Mouse (Mus musculus) bone marrow macrophage, adult 2 months (primary cell): ENCODE measurements at regions not wholly inside any gene's neighbourhood (a gene's known extent, or its start where the extent isn't known, plus 50 kb on each side); places are given as distances from the start of the nearest gene placed in this dataset.

Experiments used
- H3K27ac ChIP-seq: 2 replicates; pipeline ENCODE4 v1.5.1; 2012; ENCODE audit warnings: low read depth, low read length; ENCODE audit not compliant: insufficient read depth
- H3K4me1 ChIP-seq: 2 replicates; pipeline ENCODE4 v1.6.1; 2012; ENCODE audit warnings: low read length; ENCODE audit not compliant: control insufficient read depth, insufficient read depth
- H3K4me3 ChIP-seq: 2 replicates; pipeline ENCODE4 v1.5.1; 2012; ENCODE audit warnings: mild to moderate bottlenecking, low read length, moderate library complexity; ENCODE audit not compliant: insufficient read depth
- CTCF ChIP-seq: IDR thresholded peaks from 2 replicates; pipeline ENCODE4 v1.5.1; 2012; ENCODE audit warnings: low read depth, mild to moderate bottlenecking, low read length, moderate library complexity
- POLR2A ChIP-seq: IDR thresholded peaks from 2 replicates; pipeline ENCODE4 v1.6.1; 2012; ENCODE audit warnings: mild to moderate bottlenecking, low read depth, low read length, borderline replicate concordance

DNA sequence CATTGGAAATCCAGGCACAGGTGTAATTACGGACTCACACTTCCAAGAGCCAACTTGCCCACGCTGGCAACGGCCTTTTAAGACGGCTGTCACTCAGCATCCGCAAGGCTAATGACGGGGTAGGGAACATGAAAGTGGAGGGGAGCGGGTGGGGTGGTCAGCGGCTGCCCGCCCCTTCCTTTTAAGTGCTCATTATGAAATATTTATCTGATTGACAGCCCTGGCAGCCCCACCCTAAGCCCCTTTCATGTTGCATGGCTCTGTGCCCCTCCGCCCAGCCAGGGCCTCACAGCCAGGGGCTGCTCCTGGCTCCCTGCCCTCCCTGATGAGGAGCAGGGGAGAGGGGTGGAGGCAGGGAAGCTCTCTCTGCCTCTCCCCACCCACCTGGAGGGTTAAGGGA is 150.9 kb downstream of the Bmp7 start:
- TF ChIP-seq CTCF (no peak), POLR2A (no peak)
- Histone ChIP-seq H3K27ac (no peak overlapping the region), H3K4me3 (no peak overlapping the region), H3K4me1 (no peaks in the 10 kb centered on the region)

DNA sequence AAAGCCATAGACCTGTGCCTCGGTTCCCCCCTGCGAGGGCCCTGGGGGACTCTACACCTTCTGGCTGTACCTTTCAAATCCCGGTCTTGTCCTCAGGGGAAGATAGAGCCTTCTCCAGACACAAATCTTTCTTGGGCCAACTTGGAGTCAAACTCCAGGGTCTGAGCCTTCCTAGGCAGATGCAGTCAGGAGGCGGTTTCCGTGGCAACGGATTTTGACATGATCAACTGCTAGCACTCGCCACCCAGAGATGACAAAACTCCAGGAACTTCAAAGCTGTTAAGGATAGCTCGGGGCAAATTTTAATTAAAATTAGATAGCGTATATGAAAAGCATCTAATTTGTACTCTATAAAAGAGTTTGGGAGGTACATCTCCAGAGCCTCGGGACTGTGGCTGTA is 147.6 kb downstream of the Bmp7 start:
- Histone ChIP-seq H3K4me1 (no peaks in the 10 kb centered on the region), H3K4me3 (no peak overlapping the region), H3K27ac (no peak overlapping the region)
- TF ChIP-seq CTCF = no peak
- no peak for TF ChIP-seq POLR2A

DNA sequence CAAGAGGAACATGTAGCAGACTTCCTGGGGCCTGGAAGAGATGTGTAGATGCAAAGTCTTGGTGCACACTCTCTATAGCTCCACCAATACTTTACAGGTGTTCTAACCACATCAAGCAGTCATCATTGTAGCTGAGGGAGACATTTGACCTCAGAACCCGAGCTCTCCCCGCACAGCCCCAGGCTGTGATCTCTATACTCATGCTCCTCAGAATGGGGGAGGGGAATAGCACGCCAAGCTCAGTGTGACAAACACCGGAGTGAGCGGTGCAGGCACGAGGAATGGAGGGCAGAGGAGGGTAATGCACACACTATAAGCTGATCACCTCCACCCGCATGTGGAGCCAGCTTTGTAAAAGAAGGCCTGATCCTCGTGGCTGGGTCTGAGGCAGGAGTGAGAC is 146.1 kb downstream of the Bmp7 start:
- Histone ChIP-seq H3K27ac (no peak overlapping the region), H3K4me3 (no peak overlapping the region), H3K4me1 (no peaks in the 10 kb centered on the region)
- TF ChIP-seq POLR2A (no peak), CTCF (no peak)

DNA sequence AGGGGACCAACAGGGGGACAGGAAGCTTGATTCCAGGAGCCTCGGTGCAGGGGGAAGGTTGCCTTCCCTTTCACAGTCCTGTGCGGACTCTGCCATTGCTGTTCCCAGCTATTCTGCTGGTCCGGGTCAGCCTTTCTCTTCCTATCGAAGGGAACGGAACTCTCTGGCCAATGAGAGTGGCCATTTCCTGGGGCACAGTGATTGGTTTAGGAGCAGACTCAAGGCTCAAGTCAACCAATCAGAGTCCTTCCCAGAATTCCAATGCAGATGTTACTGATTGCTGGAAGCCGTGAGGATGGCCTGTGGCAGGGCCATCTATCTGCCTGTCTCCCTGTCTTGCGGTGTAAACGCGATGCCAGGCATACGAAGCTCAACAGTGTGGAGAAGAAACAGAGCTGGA is 145.3 kb downstream of the Bmp7 start:
- Histone ChIP-seq H3K4me3 (no peak overlapping the region), H3K4me1 (no peaks in the 10 kb centered on the region), H3K27ac (no peak overlapping the region)
- TF ChIP-seq CTCF = no peak
- no peak for TF ChIP-seq POLR2A

DNA sequence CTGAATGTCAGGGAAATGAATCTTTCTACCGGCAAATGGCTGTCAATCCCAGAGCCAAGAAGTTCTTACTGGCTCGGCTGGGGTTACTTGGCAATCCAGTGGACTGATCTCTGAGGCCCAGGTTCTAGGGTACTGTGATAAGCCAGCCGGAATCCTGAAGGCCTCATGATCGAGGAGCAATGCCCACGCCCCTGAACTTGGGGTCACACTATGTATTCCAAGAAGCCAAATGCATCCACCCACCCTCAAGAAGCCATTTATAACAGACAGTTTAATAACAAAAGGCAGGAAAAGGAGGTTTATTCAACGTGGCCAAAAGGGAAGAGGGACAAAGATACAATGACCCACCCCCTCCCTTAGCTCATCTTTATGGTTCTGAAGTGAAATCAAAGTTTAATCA is 144.0 kb downstream of the Bmp7 start:
- Histone ChIP-seq H3K4me3 (no peak overlapping the region), H3K27ac (no peak overlapping the region), H3K4me1 (no peaks in the 10 kb centered on the region)
- TF ChIP-seq CTCF = no peak
- no peak for TF ChIP-seq POLR2A

DNA sequence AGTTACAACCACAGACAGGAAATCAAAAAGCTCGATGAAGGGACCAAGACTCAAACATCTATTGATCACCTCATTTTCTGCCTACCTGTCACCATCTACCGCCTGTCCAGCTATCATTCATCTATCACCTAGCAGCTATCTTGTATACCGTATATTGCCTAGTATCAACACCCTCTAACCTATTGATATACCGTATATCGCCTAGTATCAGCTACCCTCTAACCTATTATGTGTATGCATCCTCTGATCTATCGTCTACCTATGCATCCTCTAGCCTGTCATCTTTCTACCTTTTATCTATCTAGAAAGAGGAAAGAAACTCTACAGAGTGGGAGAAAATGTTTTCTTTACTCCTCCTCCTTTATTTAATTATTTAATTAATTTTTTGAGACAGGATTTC is 143.2 kb downstream of the Bmp7 start:
- Histone ChIP-seq H3K4me1 (no peaks in the 10 kb centered on the region), H3K27ac (no peak overlapping the region), H3K4me3 (no peak overlapping the region)
- TF ChIP-seq CTCF (no peak), POLR2A (no peak)

DNA sequence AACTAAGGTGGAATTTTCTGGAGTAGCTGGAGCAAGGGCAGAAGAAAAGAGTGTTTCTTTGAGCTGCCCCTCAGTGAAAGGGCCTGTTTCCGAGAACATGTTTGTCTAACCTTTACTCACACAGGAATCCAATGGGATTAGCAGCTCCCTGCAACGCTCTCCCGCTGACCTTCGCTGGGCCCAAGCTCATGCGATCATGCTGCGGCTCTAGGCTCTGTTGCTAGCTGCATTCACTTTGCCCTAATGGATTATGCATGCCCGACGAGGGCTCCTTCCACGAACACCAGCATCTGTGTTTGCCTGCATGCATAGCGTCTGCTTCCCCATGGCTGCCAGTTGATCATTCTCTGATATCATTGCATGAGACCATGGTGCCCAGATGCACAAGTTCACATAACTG is 140.2 kb downstream of the Bmp7 start:
- H3K4me1 ChIP-seq = no peaks in the 10 kb centered on the region
- no peak for TF ChIP-seq POLR2A
- TF ChIP-seq CTCF = no peak

DNA sequence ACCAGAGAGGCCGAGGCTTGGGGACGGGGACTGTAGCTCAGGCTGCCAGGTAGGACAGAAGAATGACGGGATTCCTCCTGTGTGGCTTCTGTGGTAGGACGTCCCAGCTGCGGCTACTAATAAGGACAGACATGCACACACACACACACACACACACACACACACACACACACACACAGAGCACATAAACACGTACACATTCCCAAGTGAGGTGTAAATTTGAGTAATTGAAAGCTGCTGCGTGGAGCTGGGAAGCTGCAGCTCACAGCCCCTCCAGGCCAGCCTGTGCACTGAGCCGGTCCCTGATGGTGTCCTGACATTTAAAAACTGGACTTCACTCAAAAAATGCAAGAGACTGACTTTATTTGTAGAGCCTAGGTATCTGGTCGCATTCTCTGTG is 139.3 kb downstream of the Bmp7 start:
- TF ChIP-seq POLR2A (no peak), CTCF (no peak)
- Histone ChIP-seq H3K4me1 (no peaks in the 10 kb centered on the region), H3K4me3 (no peak overlapping the region), H3K27ac (no peak overlapping the region)

More for the DNA sequence above, 140.2 kb downstream of the Bmp7 start:
- Histone ChIP-seq H3K27ac (no peak overlapping the region), H3K4me3 (no peak overlapping the region)

DNA sequence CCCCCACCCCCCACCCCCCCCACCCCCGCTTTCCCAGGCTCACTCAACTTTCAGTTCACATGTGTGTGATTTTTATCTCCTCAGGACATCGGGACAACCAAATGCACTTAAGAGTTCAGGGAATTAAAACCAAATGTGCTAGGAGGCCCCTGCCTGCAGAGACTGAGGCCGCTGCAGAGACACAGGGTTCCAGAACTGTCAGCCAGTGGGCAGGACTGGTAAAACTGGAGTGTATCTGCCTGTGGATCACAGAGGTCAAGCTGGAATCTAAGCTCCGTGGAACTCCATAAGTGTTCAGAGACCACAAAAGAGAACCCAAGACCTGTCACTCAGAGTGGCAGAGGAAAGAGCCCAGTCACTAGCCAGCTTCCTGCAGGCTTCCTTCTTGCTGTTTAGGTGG is 138.3 kb downstream of the Bmp7 start:
- Histone ChIP-seq H3K4me1 (no peaks in the 10 kb centered on the region), H3K27ac (no peak overlapping the region), H3K4me3 (no peak overlapping the region)
- TF ChIP-seq POLR2A (no peak), CTCF (no peak)

DNA sequence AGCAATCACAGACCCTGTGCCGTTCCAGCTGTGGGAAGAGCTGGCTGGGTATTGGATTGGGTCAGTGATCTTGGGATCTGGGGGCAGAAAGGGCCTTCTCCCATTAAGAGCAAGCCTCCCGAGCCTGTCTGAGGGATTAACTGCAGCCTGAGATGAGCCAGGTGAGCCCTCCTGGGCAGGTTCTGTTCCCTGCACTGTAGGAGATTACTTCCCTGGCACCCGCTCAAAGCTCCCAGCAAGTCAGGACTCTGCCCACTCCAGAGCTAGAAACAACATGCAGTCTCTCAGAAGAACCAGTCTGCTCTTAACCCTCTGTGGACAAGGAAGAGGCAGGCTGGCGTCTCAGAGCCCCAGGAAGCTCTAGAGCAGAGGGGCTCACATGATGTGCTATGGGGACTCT is 132.7 kb downstream of the Bmp7 start:
- Histone ChIP-seq H3K4me3 (no peak overlapping the region), H3K27ac (no peak overlapping the region), H3K4me1 (no peaks in the 10 kb centered on the region)
- TF ChIP-seq POLR2A (no peak), CTCF (no peak)

DNA sequence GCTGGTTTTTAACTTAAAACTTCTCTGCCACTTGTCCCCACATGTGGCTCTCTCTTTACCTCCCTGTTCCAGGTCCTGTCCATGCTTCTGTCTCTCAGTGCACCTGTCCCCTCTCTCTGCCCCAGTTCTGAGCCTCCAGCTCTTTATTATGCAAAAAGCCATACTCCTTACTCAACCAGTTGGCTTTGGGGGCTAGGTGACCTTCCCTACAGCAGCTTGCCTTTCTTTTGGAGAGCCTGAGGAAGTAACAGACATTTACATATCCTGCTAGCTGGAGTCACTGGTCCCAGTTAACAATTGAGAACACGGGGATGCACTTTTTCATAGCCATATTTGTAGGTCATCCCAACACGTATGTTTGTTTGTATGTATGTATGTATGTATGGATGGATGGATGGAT is 130.8 kb downstream of the Bmp7 start:
- Histone ChIP-seq H3K27ac (no peak overlapping the region), H3K4me1 (no peaks in the 10 kb centered on the region), H3K4me3 (no peak overlapping the region)
- TF ChIP-seq CTCF = no peak
- no peak for TF ChIP-seq POLR2A

DNA sequence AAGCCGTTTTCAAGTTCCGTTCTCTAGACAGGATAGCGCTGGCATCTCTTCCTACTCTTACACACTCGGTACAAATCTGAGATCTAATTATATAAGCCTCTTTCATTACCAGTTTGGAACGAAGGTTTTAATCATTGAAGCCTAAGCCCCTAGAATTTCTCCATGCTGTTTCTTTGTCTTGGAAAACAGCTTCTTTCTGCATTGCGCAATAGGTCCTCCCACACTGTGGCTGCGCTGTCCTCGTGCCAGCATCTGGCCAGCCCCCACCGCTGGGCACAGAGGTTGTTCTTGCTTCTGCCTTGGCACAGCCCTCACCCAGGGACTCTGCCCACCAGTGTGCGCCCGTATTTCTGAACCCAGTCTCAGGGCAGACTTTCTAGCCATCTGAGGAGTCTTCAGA is 126.8 kb downstream of the Bmp7 start:
- H3K27ac ChIP-seq = no peak overlapping the region
- no peaks in the 10 kb centered on the region for H3K4me1 ChIP-seq
- TF ChIP-seq CTCF (no peak), POLR2A (no peak)
- no peak overlapping the region for H3K4me3 ChIP-seq
